Mouse (Mus musculus): ENCODE data around the gene Elobl.

The Elobl gene

DNA sequence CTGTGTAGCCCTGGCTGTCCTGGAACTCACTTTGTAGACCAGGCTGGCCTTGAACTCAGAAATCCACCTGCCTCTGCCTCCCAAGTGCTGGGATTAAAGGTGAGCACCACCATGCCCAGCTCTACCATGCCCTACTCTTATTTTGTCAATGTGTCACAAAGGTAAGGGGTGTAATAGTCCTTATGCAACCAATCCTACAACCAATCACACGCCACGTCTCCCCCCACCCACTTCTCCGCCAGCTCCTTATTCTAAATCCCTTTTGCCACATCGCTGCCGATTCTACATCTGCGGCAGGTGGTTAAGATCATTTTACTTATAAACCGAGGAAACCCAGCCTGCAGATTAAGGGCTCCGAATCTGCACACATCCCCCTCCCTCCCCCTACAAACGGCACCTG lies 33.7 kb downstream of the Elobl start:
- no peak for DNase-seq

DNA sequence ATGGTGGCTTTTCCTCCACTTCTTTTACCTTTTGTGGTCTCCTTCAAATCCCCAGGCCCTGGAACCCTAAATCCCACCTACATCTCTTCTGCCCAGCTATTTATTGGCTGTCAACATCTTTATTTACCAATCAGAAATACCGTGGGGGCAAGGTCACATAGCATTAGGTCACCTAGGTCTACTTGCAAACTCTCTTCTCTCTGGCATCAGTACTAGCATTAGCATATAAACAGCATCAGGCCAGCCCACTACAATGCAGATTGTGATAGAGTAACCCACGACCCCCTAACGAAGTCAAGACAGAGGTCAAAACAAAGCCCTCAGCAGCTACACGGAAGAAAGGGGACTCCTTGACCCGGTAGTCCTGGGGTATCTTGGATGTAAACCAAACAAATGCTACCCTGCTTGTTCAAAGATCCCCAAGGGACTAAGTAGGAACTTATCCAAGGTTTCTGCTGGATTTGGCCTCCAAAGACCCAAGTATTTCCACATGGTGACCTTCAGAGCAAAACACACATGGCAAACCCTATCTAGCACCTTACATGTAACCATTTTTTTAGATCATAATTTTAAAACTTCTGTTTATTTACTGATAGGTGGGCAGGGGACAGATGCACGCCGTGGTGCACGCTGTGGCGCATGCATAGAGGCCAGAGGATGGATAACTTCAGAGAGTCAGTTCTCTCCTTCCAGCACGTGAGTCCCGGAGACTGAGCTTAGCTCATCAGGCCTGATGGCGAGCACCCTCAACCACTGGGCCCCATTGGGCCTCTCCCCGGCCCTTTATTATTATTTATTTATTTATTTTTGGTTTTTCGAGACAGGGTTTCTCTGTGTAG lies 34.8 kb downstream of the Elobl start:
- DNase-seq: no peak

DNA sequence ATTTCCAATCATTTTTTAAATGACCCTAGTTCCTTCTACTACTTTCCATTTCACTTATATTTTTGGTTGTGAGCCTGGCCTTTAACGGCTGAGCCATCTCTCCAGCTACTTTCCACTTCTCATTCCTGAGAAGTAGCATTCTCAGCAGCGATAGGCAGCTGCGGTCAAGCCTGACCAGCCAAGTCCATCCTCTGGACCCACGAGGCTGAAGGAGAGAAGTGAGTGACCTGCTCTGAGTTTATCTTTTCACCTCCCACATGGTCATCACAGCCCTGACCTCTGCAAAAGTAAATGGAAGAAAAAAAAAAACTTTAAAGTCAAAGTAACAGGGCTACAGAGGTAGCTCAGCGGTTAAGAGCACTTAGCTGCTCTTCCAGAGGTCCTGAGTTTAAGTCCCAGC lies 40.2 kb downstream of the Elobl start:
- DNase-seq: no peak

Data from lung, postnatal 10 days (tissue).